Mouse (Mus musculus) CD4-positive, CD25-positive, alpha-beta regulatory T cell, adult 2 months (primary cell): ENCODE results near the gene Klhl12.
"Not testable (repeated sequence)": the region's sequence is repeated elsewhere in the genome, so short reads cannot be mapped to it uniquely, and the experiment has no call there.

Source experiments
- DNase-seq: peaks from one replicate; pipeline ENCODE4 v3.0.0-alpha.2; 2012; ENCODE audit warnings: low read depth, low spot score

The Klhl12 gene

GRCm38 (mm10) chr1:134448537-134448936 is 6.8 kb upstream of the Klhl12 start:
- not testable (repeated sequence) for DNase-seq

GRCm38 (mm10) chr1:134450201-134450600 is 5.1 kb upstream of the Klhl12 start:
- DNase-seq, result no peak

DNA sequence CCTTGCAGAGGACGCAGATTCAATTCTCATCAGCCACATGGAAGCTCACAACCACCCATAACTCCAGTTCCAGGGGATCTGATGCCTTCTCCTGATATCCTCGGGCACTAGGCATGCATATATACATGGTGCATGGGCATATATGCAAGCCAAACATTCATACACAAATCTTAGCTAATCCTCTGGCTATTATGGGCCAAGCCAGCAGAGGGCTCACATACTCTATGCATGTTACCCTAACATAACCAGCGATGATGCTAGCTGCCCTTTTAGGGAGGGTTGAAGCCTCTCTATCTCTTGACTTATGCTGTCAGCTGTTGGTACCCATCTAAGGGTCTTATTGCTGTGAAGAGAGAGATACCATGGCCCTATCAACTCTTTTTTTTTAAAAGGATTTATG is 4.3 kb upstream of the Klhl12 start:
- peak; percentile 75 for DNase-seq

DNA sequence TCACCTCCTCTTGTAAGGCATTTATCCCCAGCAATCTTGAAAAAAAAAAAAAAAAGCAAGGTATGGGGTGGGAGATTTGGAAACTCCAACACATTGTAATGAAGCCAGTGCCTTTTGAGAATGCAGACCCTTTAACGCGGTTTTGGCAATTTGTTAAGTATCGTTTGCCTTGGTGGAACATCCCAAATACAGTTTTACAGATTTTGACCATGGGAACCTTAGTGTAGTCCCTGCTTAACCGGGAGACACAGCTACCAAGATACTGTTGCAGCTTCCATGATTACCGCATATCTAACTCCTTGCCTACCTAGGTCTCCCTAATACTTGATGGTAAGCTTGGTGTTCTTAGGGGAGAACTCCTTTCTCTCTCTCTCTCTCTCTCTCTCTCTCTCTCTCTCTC is 729 bp downstream of the Klhl12 start:
- no peak for DNase-seq

DNA sequence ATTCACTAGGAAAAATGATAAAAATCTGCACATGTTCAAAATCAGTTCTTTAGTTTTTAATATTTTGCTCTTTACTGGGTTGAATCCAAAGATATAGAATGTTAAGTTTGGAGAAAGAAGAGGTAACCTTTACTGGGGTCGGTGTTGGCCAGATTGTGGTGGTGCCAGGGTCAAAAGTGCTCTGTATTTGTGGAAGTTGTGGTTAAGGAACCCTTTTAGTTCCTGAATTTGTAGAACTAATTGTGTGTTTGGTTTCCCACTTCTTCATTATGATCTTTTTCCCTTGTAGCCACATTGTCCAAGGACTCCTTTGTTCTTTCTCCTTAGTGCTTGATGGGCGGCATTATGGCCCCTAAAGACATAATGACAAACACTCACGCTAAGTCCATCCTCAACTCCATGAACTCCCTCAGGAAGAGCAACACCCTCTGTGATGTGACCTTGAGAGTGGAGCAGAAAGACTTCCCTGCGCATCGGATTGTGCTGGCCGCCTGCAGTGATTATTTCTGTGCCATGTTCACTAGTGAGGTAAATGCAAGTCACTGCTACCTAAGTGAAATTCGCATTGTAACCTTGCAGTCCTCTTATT is 2.9 kb downstream of the Klhl12 start:
- DNase-seq, result no peak

DNA sequence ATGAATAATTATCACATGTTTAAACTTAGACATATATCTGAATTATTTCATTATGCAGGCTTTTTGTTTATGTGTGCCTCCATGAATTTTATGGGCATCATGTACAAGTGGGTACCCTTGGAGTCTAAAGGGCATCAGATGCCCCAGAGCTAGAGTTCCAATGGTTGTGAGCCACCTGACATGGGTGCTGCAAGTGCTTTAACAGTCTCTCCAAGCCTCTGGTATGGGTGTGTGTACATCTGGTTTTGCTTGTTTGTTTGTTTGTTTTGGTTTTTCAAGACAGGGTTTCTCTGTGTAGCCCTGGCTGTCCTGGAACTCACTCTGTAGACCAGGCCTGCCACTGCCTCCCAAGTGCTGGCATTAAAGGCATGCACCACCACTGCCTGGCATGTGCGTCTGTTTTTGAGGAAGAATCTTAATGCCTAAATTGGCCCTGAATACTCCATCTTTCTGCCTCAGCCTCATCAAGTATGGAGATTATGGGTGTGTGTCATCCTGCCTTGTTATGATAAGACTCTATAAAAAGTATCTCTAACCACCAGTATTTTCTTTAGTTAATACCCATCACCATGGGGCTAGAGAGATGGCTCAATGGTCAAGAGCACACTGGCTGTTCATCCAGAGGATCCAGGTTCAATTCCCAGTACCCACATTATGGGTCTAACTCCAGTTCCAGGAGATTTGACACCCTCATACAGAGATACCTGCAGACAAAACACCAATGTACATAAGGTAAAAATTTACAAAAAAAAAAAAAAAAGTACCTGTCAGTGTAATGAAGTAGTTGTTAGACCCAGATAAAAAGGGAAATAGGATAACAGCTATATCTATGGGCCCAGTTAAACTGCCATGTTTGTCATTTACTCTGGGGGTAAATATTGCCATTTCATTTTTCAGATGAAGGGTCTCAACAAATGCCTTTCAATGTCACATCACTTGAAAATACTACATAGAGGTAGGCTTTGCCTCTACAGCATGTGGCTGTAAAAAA is 5.3 kb downstream of the Klhl12 start:
- no peak for DNase-seq

DNA sequence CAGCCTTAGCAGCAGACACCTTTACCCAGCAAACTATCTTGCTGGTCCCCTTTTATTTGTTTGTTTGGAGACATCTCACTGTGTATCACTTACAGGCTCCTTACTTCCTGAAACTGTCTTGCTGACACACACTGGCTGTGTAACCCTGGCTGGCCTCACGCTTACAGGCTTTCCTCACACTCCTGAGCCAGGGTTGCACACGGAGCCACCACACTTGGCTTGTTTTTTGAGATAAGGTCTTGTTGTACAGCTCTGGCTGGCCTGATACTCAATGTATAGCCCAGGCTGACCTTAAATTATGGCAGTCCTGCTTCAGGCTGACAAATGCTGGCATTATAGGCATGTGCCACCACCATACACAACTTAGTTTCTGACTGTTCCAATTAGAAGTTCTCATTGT is 29.3 kb downstream of the Klhl12 start:
- no peak for DNase-seq

GRCm38 (mm10) chr1:134490903-134491801 is 35.8 kb downstream of the Klhl12 start:
- no peak for DNase-seq

GRCm38 (mm10) chr1:134492276-134492675 is 36.9 kb downstream of the Klhl12 start:
- DNase-seq, result no peak

DNA sequence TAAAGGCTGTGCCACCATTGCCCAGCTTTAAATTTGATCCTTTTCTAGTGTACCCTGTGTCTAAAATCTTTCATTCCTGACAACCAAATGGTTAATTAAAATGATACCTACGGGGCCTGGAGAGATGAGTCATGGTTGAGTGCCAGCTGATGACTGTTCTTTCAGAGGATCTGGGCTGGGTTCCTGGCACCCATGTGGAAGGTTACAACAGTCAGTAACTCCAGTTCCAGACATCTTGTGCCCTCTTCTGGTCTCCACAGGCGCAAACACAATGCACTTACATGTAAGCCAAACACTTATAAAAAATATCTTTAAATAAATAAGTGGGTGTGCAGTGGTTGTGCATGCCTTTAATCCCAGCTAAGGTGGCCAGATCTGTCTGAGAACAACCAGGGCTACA is 38.2 kb downstream of the Klhl12 start:
- DNase-seq, result peak; percentile 17

DNA sequence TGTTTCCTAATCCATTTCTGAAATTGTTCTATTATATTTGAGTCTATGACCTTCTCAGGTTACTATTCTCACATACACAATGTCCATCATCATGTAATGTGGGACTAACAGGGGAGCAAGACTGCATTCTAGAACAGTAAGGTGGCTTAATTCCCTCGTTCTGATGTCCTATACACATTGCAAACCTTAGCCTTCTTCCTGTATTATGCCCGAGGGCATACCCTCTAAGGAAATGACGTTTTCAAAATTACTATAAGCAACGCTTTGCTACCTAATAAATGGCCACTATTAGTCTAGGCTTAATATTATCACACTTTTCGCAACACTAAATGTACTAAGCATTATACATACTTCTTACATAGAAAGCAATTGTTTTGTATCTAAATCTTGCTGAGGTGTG is 38.6 kb downstream of the Klhl12 start:
- no peak for DNase-seq

GRCm38 (mm10) chr1:134494428-134495215 is 39.3 kb downstream of the Klhl12 start, which contains the start of gene Rabif:
Gene Rabif, plus strand, starts transcription at chr1:134494648.
- DNase-seq, result peak; percentile 100

GRCm38 (mm10) chr1:134495216-134495539 is 39.8 kb downstream of the Klhl12 start:
- DNase-seq, result no peak

GRCm38 (mm10) chr1:134495991-134496390 is 40.7 kb downstream of the Klhl12 start:
- DNase-seq, result no peak

GRCm38 (mm10) chr1:134500916-134501315 is 45.6 kb downstream of the Klhl12 start:
- DNase-seq, result no peak

DNA sequence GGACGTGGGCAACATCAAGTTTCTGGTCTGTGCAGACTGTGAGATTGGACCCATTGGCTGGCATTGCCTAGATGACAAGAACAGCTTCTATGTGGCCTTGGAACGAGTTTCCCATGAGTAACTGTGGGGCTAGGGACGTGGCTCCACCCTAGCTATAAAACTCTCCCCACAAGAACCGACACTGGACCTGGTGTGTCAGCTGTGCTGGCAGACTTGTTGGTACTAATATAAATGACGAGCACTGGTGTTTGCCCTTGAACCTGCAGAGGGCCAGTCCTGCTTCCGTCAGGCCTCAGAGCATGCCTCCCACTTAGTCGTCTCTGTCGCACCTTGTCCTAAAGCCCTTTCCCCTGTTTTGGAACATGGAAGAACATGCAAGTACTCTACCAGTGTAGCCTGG is 50.9 kb downstream of the Klhl12 start:
- DNase-seq, result no peak

- DNase-seq, result peak; percentile 69
These were observed 54.7 kb downstream of the Klhl12 start for GRCm38 (mm10) chr1:134510018-134510417.

- DNase-seq, result no peak
These were observed 56.9 kb downstream of the Klhl12 start for GRCm38 (mm10) chr1:134512183-134512582.

DNA sequence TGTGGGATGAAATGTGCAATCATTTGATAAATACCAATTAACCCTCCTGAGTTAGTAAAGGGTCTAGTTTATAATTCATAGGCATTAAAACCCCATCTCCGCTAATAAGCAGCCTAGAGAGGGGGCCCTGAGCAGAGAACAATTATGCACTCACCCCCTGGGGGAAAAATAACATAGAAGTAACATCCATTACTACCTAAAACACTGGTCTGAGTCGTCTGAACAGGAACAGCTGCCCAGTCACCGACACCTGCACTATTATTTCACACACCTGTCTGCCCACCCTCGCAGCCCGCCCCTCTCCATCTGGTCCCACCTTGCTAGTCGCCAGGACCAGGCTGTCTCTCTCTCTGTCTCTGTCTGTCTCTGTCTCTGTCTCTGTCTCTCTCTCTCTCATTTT is 57.3 kb downstream of the Klhl12 start:
- no peak for DNase-seq

GRCm38 (mm10) chr1:134513312-134513860 is 58.1 kb downstream of the Klhl12 start:
- peak; percentile 17 for DNase-seq
